Mouse (Mus musculus) ES-E14 (cell line): ENCODE data around the gene Mylk4.

Experiments used
- CHD2 ChIP-seq: IDR thresholded peaks from 2 replicates; pipeline ENCODE4 v1.6.1; 2014; ENCODE audit warnings: mild to moderate bottlenecking, low read depth, low read length, inconsistent platforms
- HCFC1 ChIP-seq: IDR thresholded peaks from 2 replicates; pipeline ENCODE4 v1.6.1; 2012; ENCODE audit warnings: low read length, inconsistent platforms, borderline replicate concordance; ENCODE audit not compliant: insufficient read depth
- MAFK ChIP-seq: IDR thresholded peaks from 2 replicates; pipeline ENCODE4 v1.6.1; 2014; ENCODE audit warnings: mild to moderate bottlenecking, low read depth, low read length, inconsistent platforms; ENCODE audit not compliant: insufficient read depth
- ZC3H11A ChIP-seq: IDR thresholded peaks from 2 replicates; pipeline ENCODE4 v1.6.1; 2012; ENCODE audit warnings: low read depth, mild to moderate bottlenecking, inconsistent platforms, low read length, borderline replicate concordance
- ZNF384 ChIP-seq: IDR thresholded peaks from 2 replicates; pipeline ENCODE4 v1.6.1; 2012; ENCODE audit warnings: low read depth, low read length, inconsistent platforms

- TF ChIP-seq CHD2 (no peak), ZNF384 (no peak), MAFK (no peak), HCFC1 (no peak), ZC3H11A (no peak)
Observed at GRCm38 (mm10) chr13:32778861-32779260, 4.9 kb downstream of the Mylk4 start.
